Mouse (Mus musculus) stomach, embryonic 15.5 days (tissue): ENCODE measurements around the gene Anxa5. TPM values are rescaled to one million over a fixed set of nuclear protein-coding genes. Genes with fewer than 3 reads are reported as not detected.

Experiments
- ATAC-seq: fragments of 200-750 bp; cut with Nextera tagmentation; 2 replicates; pipeline ENCODE4 v1.8.0; 2017; ENCODE audit warnings: low read depth, moderate number of reproducible peaks, moderate TSS enrichment; ENCODE audit not compliant: insufficient read depth, low FRiP score
- H3K27ac ChIP-seq: fragments of 300-500 bp; sonication (generic); 2 replicates; pipeline ENCODE4 v1.5.1; 2015; ENCODE audit warnings: mild to moderate bottlenecking, inconsistent platforms
- H3K27me3 ChIP-seq: fragments of 300-500 bp; sonication (generic); replicated peaks from 2 replicates; pipeline ENCODE4 v1.6.1; 2015; ENCODE audit warnings: inconsistent platforms
- H3K36me3 ChIP-seq: fragments of 300-500 bp; sonication (generic); 2 replicates; pipeline ENCODE4 v1.6.1; 2015; ENCODE audit warnings: inconsistent platforms
- H3K4me1 ChIP-seq: fragments of 300-500 bp; sonication (generic); 2 replicates; pipeline ENCODE4 v1.6.1; 2015; ENCODE audit warnings: inconsistent platforms
- H3K4me2 ChIP-seq: fragments of 300-500 bp; sonication (generic); 2 replicates; pipeline ENCODE4 v1.6.1; 2015; ENCODE audit warnings: mild to moderate bottlenecking, inconsistent platforms
- H3K4me3 ChIP-seq: fragments of 300-500 bp; sonication (generic); replicated peaks from 2 replicates; pipeline ENCODE4 v1.5.1; 2015; ENCODE audit warnings: inconsistent platforms
- H3K9ac ChIP-seq: fragments of 300-500 bp; sonication (generic); 2 replicates; pipeline ENCODE4 v1.6.1; 2015; ENCODE audit warnings: inconsistent platforms
- H3K9me3 ChIP-seq: fragments of 300-500 bp; sonication (generic); 2 replicates; pipeline ENCODE4 v1.6.1; 2016; ENCODE audit warnings: inconsistent platforms
- WGBS: fragments of 180-500 bp; shearing (Covaris S2); methylation state at CpG from one replicate; pipeline ENCODE4 v1.1.7; 2015; 5-methylcytosine and 5-hydroxymethylcytosine counted together
- polyA plus RNA-seq: library from polyadenylated mRNA; unstranded; fragments of >200 nt; fragmentation: Nextera tagmentation; extraction: Ambion mirVana; gene quantifications from 2 replicates; pipeline ENCODE4 v1.2.1, GENCODE M21; 2015

Gene Anxa5
- 291 and 311 TPM in 2 replicates for polyA plus RNA-seq

GRCm38 (mm10) chr3:36475532-36476087 is at the start of gene Anxa5, which contains the start of gene 1810062G17Rik:
Gene Anxa5 (minus strand): TSS chr3:36475894.
Gene 1810062G17Rik (plus strand): TSS chr3:36475937.
- Histone ChIP-seq H3K27me3 (no peaks in the 10 kb centered on the region), H3K9me3 (no peaks in the 10 kb centered on the region), H3K4me2 (peak within 1 kb of the TSS; percentile 84), H3K4me3 (peak within 1 kb of the TSS; percentile 83), H3K4me1 (0 out of 2 replicates have a peak, but pooled peaks cover 4% of the 10 kb centered on the region), H3K27ac (peak within 1 kb of the TSS; percentile 92), H3K9ac (peak within 1 kb of the TSS; percentile 74), H3K36me3 (no peaks in the 10 kb centered on the region)
- under 1% methylated on average over 32 of the region's 32 CpGs for WGBS
- peak; percentile 98 for ATAC-seq

- no peak overlapping the region for H3K4me3 ChIP-seq
- no peaks in the 10 kb centered on the region for H3K4me1 ChIP-seq
- no peak overlapping the region for H3K4me2 ChIP-seq
- ATAC-seq, result no peak
- H3K9ac ChIP-seq, result no peak overlapping the region
- peaks cover 19% of the 10 kb centered on the region for H3K27me3 ChIP-seq
- H3K27ac ChIP-seq, result no peak overlapping the region
- no peaks in the 10 kb centered on the region for H3K9me3 ChIP-seq
- 63% methylated on average over 3 of the region's 3 CpGs for WGBS
- no peaks in the 10 kb centered on the region for H3K36me3 ChIP-seq
Observed at GRCm38 (mm10) chr3:36524466-36524865, 48.8 kb upstream of the Anxa5 start.

GRCm38 (mm10) chr3:36522137-36522536 is 46.4 kb upstream of the Anxa5 start:
- Histone ChIP-seq H3K9me3 (no peaks in the 10 kb centered on the region), H3K9ac (no peak overlapping the region), H3K36me3 (no peaks in the 10 kb centered on the region), H3K27me3 (peaks cover 19% of the 10 kb centered on the region), H3K4me1 (no peaks in the 10 kb centered on the region), H3K27ac (no peak overlapping the region), H3K4me2 (no peak overlapping the region), H3K4me3 (no peak overlapping the region)
- WGBS, result 18% methylated on average over 4 of the region's 4 CpGs
- ATAC-seq, result no peak

- 1% methylated on average over 49 of the region's 51 CpGs for WGBS
- no peaks in the 10 kb centered on the region for H3K36me3 ChIP-seq
- peak; percentile 43; the same call in 1 of the 2 replicates for ATAC-seq
- peaks cover 19% of the 10 kb centered on the region for H3K27me3 ChIP-seq
- H3K4me3 ChIP-seq, result peak within 1 kb of the TSS; percentile 42
- peak within 1 kb of the TSS; percentile 89 for H3K4me2 ChIP-seq
- no peak within 1 kb of the TSS for H3K27ac ChIP-seq
- H3K4me1 ChIP-seq, result no peaks in the 10 kb centered on the region
- H3K9me3 ChIP-seq, result no peaks in the 10 kb centered on the region
- no peak within 1 kb of the TSS for H3K9ac ChIP-seq
Observed at GRCm38 (mm10) chr3:36521073-36522060, 45.7 kb upstream of the Anxa5 start, which contains the start of gene Gm11549. Gene Gm11549 (minus strand): TSS chr3:36521813.

GRCm38 (mm10) chr3:36516196-36516595 is 40.5 kb upstream of the Anxa5 start:
- 85% methylated on average over 9 of the region's 9 CpGs for WGBS
- Histone ChIP-seq H3K27ac (no peak overlapping the region), H3K4me2 (no peak overlapping the region), H3K4me3 (no peak overlapping the region), H3K9me3 (no peaks in the 10 kb centered on the region), H3K36me3 (no peaks in the 10 kb centered on the region), H3K4me1 (no peaks in the 10 kb centered on the region), H3K9ac (no peak overlapping the region), H3K27me3 (peaks cover 12% of the 10 kb centered on the region)
- no peak for ATAC-seq

- WGBS, result 71% methylated on average over 6 of the region's 6 CpGs
- ATAC-seq, result no peak
- H3K27ac ChIP-seq, result no peak overlapping the region
Observed at GRCm38 (mm10) chr3:36511491-36511890, 35.8 kb upstream of the Anxa5 start.

GRCm38 (mm10) chr3:36505809-36506735 is 30.4 kb upstream of the Anxa5 start:
- no peak for ATAC-seq
- H3K27me3 ChIP-seq, result no peaks in the 10 kb centered on the region
- no peaks in the 10 kb centered on the region for H3K9me3 ChIP-seq
- H3K9ac ChIP-seq, result no peak overlapping the region
- H3K4me2 ChIP-seq, result no peak overlapping the region
- 72% methylated on average over 10 of the region's 10 CpGs for WGBS
- H3K4me1 ChIP-seq, result no peaks in the 10 kb centered on the region
- no peak overlapping the region for H3K4me3 ChIP-seq
- no peak overlapping the region for H3K27ac ChIP-seq
- no peaks in the 10 kb centered on the region for H3K36me3 ChIP-seq

More at GRCm38 (mm10) chr3:36511491-36511890, 35.8 kb upstream of the Anxa5 start:
- Histone ChIP-seq H3K4me3 (no peak overlapping the region), H3K36me3 (no peaks in the 10 kb centered on the region), H3K4me2 (no peak overlapping the region), H3K9me3 (no peaks in the 10 kb centered on the region), H3K27me3 (no peaks in the 10 kb centered on the region), H3K4me1 (no peaks in the 10 kb centered on the region), H3K9ac (no peak overlapping the region)

- ATAC-seq, result no peak
- WGBS, result 78% methylated on average over 8 of the region's 8 CpGs
- no peak overlapping the region for H3K4me2 ChIP-seq
Observed at GRCm38 (mm10) chr3:36505306-36505705, 29.6 kb upstream of the Anxa5 start.

GRCm38 (mm10) chr3:36501546-36501945 is 25.9 kb upstream of the Anxa5 start:
- Histone ChIP-seq H3K27ac (no peak overlapping the region), H3K9ac (no peak overlapping the region), H3K4me2 (no peak overlapping the region), H3K4me3 (no peak overlapping the region), H3K27me3 (no peaks in the 10 kb centered on the region), H3K4me1 (no peaks in the 10 kb centered on the region), H3K36me3 (no peaks in the 10 kb centered on the region), H3K9me3 (no peaks in the 10 kb centered on the region)
- ATAC-seq, result no peak
- 68% methylated on average over 7 of the region's 7 CpGs for WGBS

More at GRCm38 (mm10) chr3:36505306-36505705, 29.6 kb upstream of the Anxa5 start:
- Histone ChIP-seq H3K27ac (no peak overlapping the region), H3K9me3 (no peaks in the 10 kb centered on the region), H3K9ac (no peak overlapping the region), H3K27me3 (no peaks in the 10 kb centered on the region), H3K36me3 (no peaks in the 10 kb centered on the region), H3K4me3 (no peak overlapping the region), H3K4me1 (no peaks in the 10 kb centered on the region)

- Histone ChIP-seq H3K4me3 (no peak overlapping the region), H3K4me2 (no peak overlapping the region), H3K27ac (no peak overlapping the region), H3K36me3 (no peaks in the 10 kb centered on the region), H3K9me3 (no peaks in the 10 kb centered on the region), H3K27me3 (no peaks in the 10 kb centered on the region), H3K4me1 (no peaks in the 10 kb centered on the region), H3K9ac (no peak overlapping the region)
- 80% methylated on average over 8 of the region's 8 CpGs for WGBS
- no peak for ATAC-seq
Observed at GRCm38 (mm10) chr3:36500976-36501375, 25.3 kb upstream of the Anxa5 start.

GRCm38 (mm10) chr3:36499418-36499817 is 23.7 kb upstream of the Anxa5 start:
- H3K27me3 ChIP-seq, result no peaks in the 10 kb centered on the region
- H3K4me3 ChIP-seq, result no peak overlapping the region
- H3K9me3 ChIP-seq, result no peaks in the 10 kb centered on the region
- no peaks in the 10 kb centered on the region for H3K36me3 ChIP-seq
- no peak overlapping the region for H3K9ac ChIP-seq
- no peaks in the 10 kb centered on the region for H3K4me1 ChIP-seq
- no peak overlapping the region for H3K27ac ChIP-seq
- ATAC-seq, result no peak
- 91% methylated on average over 7 of the region's 7 CpGs for WGBS
- no peak overlapping the region for H3K4me2 ChIP-seq
